Mouse (Mus musculus) adrenal gland, adult 18-20 months (tissue): ENCODE results near the gene Commd4. TPM values are rescaled to one million over a fixed set of nuclear protein-coding genes. Genes with fewer than 3 reads are reported as not detected.
A peak's percentile ranks its signal among the peaks of the same experiment; 100 is the strongest.
"Not testable (repeated sequence)": the region's sequence is repeated elsewhere in the genome, so short reads cannot be mapped to it uniquely, and the experiment has no call there.

ENCODE experiments used
- DNase-seq, 2 experiments: peaks; one replicate each; pipeline ENCODE4 v3.0.0; 2021 to 2022; ENCODE audit warnings: low spot score in 2 of 2
- long read RNA-seq, 2 experiments: library from polyadenylated mRNA; stranded (forward); transcript quantifications; one replicate each; pipeline ENCODE4 v2.0.0; 2021
- total RNA-seq, 2 experiments: library from RNA; stranded (reverse); gene quantifications; 1 replicate in 1 of 2; 2 replicates in 1 of 2; pipeline ENCODE4 v1.2.3; 2021

Gene Commd4
- 10 to 100 TPM; 52.3 to 57.6 TPM for total RNA-seq
- long read RNA-seq, experiment 1, transcript Commd4-201 (8 exons, 858 nt) = major isoform, 21 of 37 reads
- long read RNA-seq, experiment 1, partial matches to known transcripts = 4 of 37 reads
- long read RNA-seq, experiment 1, other reads (novel, unspliced or antisense) = 7 of 37 reads
- long read RNA-seq, experiment 2, transcript Commd4-204 (7 exons, 1,941 nt) = minor isoform, 8 of 98 reads
- long read RNA-seq, experiment 2, transcript Commd4-201 (8 exons, 858 nt) = major isoform, 68 of 98 reads
- long read RNA-seq, experiment 2, partial matches to known transcripts = 5 of 98 reads
- long read RNA-seq, experiment 2, other reads (novel, unspliced or antisense) = 14 of 98 reads

DNA sequence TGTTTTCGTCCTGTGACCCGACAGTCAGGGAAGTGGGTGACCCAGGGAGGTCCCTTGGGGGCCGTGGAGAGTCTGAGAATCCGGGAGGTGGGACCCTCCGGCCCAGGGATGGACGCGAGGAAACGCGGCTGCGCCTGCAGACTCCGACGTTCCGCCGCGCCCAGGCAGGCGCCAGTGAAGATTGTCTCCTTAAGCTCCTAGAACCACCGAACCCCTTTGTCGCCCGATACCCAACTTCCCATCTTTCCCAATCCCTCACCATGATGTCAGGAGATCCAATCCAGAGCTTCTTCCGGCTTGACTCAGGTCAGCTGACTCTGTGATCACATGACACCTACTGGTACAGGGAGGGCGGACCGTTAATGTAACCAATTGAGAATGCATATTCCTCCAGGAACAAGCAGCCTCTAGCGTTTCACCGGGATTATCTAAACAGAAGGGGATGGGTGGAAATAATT, at the start of gene Commd4:
Gene Commd4, minus strand, starts transcription at position 319 of the 458 bp plus-strand sequence.
- peak; percentile 78 to 79 for DNase-seq

DNA sequence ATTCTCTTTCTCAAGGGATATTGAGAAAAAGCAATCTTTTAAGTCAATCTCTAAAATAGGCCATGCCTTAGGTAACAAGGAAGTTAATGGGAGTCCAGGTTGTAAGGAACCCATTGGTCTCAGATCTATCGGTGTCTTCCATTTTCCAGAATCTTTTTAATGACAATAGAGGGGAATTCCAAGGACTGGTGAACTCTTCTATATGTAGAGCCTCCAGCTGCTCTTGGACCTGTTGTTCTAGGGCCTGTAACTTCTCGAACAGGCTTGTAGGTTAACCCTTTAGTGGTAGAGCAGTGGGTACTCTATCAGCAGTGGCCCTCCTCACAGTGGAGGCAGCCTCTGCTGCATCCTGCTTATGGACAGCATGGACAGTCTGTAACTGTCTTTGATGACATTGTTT, 48.8 kb upstream of the Commd4 start:
- no peak for DNase-seq

DNA sequence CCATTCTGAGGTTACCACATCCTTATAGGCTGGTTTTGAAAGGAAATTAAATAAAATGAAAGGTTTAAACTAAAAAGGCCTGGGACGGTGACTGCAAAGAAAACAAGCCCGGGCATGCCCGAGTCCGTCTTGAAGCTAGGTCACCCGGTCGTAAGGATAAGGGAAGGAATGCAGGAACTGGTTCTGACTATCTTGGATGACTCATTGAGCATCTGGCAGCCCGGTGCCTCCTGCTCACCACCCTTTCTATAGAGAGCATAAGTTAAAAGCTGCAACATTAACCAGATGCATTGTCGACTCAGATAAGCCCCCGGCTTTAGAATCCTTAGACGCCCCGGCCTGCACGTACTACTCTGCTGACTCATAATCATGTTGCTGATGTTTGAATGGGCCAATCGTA, 45.4 kb upstream of the Commd4 start:
- DNase-seq = not testable (repeated sequence)

DNA sequence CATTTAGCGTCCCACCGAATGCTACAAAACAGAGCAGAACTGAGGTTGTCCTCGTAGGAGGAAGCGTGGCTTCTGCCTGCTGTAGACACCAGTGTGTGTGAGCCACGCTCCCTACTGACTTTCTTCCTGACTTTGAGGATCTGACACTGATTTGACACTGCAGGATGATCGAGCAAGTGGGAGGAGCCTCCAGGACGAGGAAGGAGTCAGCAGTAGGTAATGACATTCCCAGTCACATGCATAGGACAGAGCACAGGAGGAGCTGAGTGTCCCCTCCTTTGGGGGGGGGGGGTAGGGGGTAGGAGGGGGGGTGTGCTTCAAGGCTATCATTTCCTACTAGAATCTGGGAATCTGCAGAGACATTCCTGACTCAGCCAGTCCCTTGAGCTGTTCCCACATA, 44.9 kb upstream of the Commd4 start:
- no peak for DNase-seq

DNA sequence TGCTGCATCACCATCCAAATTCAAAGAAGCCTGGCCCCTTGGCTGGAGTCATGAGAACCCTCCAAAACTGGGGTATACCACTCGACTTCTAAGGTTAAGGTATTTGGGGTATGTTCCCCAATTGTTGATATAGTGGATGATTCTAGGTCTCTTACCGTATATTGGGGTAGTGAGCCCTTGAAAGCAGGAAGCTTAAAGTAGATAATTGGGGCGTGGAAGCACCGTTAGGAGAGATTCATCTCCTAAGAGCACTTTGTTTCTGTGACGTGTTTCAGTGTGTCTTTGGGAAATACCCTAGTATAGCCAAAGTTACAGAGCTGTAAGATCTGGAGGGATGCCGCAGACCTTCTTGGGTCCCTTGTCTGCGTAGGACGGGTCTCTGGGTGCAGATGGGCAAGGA, 39.3 kb upstream of the Commd4 start:
- DNase-seq = no peak

DNA sequence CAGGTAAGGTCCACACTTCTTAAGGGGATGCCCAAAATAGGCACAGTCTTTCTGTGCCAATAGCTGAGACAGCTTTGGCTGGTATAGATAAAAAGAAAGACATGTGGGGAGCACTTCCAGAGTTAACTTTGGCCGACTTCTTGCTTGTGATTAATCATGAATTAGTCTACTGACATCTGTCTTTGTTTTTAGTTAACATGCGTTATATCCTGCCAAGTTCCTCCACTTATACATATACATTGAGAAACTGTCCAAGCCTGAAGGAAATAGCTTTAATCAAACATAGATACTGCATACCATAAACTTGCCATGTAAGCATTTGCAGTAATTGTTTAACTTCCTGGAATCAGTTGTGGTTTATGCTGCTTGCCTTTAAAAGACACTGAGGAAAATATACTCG, 38.6 kb upstream of the Commd4 start:
- DNase-seq = no peak

DNA sequence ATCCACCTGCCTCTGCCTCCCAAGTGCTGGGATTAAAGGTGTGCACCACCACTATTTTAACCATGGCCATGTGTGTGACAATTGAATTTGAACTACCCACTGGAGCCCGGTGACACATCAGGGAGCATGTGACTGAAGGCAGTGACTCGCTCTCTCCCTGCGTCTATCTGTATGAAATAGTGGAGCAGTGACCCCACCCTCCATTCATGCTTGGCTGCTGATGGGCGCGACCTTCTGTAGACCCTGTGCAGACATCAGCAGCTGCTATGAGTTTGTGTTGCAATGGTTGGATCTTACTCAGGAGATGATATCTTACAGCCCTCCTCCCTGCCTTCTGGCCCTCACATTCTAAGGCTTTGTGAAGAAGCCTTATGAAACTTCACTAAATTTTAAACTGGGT, 10.3 kb upstream of the Commd4 start:
- DNase-seq = no peak

DNA sequence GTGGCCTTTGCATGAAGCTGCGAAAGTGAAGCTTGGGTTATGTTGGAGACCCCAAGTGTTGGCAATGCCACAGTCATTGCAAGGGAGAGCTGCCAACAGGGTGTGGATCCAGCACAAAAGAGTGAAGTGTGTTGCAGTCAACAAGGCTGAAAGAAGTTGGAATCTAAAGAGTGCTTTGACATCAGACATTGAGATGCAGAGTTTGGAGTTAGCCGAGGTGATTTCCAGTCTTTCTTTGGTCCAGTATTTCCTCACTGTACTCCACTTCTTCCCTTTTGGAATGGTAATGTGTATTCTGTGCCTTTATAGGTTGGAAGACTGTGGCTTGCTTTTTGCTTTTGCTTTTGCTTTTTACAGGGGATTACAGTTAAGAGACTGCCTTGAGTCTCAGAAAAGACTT, 8.0 kb upstream of the Commd4 start:
- no peak for DNase-seq

DNA sequence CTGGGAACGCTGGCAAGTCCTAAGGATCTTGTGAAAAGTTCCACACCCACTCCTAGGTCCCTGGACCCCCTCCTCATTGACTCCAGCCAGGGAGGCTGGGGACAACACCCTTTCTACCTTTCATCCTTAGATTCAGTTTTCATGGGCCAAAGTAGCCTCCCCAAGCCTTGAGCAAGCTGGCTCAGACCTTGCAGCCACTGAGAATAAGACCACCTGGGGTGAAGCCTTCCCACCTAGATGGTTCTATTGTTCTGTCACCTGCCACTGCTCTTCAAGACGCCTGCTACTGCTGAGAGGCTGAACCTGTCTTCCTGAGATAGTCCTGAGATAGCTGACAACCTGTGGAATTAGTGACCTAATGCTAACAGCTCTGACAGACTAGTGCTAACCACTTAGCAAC, 5.0 kb upstream of the Commd4 start:
- DNase-seq = no peak

DNA sequence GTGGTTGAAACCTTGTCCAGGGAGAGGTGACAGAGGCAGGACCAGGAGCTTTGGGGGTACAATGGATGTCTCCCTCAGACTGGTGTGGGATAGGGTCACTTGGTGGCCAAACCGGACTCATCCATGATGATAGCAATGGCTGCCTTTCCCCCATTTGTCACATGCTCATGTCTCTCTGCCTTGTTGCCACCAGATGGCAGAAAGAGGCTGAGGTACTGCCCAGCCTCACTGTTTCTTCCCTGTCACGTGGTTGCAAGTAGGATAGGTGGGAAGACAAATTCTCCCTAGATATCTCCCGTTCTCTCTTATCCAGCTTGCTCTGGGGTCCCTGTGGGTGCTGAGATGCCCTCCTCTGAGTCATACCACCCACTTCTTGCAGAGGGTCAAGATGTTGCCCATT, 4.4 kb upstream of the Commd4 start:
- DNase-seq = no peak

DNA sequence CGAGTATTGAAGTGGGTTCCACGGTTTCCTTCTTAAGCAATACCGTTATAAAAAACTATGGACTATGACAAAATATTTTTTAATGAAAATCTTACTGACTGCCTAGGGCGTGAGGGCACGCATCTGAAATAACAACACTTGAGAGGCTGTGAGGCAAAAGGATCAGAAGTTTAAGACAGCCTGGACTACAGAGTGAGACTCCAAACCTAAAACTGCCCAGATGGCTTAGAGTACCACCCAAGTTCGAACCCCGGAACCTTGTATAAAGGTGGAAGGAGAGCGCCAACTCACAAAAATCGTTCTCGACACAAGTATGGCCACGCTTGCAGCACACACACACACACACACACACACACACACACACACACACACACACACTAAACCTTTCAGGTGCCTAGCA, 375 bp upstream of the Commd4 start:
- no peak for DNase-seq

DNA sequence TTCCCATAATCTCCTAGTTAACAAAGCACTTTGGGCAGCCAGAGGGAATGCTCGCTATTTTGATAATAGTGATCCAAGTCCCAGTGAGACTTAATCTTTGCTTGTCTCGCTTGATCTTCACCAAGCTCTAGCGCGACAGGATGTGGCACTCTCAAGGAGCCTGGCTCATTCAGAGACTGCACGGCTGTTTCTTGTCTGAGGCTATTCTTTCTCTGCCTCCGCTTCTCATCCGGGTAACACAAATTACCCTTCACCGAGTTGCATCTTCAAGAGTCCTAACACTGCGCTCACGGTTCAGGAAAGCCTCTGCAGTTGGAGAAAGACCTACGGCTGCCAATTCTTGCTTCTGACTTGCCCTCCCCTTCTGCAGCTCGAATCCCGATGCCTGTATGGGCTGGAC, 632 bp downstream of the Commd4 start:
- DNase-seq = no peak

DNA sequence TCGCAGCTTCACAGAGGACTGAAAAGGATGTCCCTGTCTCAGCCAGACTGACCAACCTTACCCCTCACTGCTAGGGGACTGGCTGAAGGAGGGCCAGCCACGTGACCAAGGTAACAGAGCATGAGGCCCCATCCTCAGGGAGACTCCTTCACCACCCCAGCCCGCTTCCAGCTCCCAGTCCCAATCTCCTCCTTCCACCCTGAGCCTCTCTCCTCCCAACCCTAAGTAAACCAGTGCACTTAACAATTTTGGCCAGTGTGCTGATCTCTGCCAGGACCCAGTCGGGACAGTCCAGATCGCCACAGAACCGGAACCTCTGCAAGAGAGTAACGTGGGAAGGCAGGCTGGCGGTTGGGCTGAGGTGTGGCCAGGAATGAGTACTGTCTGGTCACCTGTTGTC, 1.3 kb downstream of the Commd4 start:
- no peak for DNase-seq

DNA sequence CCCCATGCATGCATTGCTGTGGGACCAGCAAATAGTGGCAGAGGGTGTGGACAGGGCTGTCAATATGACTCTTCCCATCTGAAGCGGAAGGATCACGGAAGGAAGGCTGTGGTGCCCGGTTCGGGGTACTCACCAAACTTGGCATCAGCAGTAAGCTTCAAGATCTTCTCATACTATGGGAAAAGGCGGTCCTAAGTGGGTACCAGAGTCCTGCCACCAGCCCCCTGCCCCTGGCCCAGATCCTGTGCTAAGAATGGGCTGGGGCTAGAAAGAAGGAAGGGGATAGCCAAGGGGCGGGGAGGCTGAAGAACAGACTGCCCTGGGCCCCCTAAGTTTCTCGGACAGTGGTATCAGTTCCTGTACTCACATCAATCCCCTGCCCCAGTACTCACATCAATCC, 1.7 kb downstream of the Commd4 start:
- no peak for DNase-seq

DNA sequence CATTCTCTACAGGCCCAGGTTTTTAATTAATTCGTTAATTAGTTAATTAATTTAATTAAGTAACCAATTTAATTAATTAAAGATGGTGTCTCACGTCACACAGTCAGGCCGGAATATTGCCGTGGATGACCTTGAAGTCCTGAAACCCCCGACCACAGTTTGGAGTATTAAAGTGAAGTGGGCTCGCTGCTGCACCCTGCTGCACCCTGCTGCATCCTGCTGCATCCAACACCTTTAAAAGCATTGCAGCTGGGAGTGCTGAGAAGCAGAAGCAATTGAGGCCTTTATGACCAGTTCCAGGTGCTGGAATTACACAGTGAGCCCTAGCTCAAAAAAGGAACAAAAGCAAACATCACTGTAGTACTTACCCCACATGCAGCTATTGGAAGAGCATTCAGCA, 5.8 kb downstream of the Commd4 start:
- no peak for DNase-seq

DNA sequence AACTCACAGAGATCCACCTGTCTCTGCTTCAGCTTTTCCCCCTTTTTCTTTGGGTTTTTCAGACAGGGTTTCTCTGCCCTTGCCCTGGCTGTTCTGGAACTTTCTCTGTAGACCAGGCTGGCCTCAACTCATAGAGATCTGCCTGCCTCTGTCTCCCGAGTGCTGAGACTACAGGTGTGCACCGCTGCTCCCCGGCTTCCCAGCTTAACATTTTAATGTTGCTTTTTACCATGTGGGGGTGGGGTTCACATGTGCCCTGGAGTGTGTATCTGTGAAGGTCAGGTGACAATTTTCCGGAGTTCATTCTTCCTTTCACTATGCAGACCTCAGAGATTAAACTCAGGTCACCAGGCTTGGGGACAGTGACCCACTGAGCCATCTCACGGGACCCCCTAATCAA, 7.9 kb downstream of the Commd4 start:
- DNase-seq = no peak

DNA sequence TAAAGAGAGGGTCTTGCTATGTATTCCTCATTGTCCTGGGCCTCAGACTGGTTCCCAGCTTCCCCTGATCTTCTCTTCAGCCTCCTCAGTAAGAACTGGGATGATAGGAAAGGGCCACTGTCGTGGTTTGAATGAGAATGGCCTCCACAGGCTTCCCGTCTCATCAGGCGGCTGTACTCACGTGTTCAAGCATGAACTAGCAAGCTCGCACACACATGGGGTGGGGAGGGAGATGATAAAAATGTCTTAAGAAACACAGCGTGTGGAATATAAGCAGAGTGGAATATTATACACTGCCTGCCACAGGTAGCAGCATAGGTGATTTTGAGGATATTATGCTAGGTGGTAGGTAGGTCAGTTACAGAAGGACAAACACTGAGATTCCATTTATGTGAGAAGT, 9.1 kb downstream of the Commd4 start:
- no peak for DNase-seq

DNA sequence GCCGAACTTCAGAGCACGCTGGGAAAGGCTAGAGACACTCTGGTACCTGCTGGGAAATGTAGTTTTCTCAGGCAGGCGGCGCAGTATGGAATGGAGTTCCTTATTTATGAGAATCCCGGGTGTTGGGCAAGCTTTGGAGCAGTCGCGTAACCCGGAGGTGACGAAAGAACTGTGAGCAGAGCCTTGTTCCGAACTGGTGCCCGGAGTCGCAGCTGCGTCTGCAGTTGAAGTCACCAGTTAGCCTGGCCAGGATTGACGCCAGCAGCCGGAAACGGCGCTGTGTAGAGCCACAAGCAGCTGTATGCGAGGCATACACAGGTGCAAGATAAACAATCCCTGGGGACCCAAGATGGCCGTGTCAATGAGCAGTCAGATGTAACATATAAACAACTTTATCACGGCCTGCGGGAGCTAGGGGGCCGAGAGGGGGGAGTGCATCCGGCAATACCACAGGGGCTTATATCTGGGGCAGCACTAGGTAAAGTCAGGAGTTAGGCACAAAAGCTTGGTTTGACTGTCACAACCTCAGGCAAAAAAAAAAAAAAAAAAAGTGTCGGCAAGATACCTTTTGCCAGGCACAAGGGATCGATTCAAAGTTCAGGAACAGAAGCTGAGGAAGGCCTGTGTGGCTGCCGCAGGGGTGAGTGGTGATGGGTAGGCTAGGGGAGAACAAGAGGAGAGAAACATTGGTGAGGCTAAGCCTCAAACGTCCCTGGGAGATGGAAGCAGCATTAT, 9.8 kb downstream of the Commd4 start, which contains the start of gene Neil1:
Gene Neil1, minus strand, starts transcription at position 162 of the 735 bp plus-strand sequence.
- peak; percentile 71 to 77 for DNase-seq

DNA sequence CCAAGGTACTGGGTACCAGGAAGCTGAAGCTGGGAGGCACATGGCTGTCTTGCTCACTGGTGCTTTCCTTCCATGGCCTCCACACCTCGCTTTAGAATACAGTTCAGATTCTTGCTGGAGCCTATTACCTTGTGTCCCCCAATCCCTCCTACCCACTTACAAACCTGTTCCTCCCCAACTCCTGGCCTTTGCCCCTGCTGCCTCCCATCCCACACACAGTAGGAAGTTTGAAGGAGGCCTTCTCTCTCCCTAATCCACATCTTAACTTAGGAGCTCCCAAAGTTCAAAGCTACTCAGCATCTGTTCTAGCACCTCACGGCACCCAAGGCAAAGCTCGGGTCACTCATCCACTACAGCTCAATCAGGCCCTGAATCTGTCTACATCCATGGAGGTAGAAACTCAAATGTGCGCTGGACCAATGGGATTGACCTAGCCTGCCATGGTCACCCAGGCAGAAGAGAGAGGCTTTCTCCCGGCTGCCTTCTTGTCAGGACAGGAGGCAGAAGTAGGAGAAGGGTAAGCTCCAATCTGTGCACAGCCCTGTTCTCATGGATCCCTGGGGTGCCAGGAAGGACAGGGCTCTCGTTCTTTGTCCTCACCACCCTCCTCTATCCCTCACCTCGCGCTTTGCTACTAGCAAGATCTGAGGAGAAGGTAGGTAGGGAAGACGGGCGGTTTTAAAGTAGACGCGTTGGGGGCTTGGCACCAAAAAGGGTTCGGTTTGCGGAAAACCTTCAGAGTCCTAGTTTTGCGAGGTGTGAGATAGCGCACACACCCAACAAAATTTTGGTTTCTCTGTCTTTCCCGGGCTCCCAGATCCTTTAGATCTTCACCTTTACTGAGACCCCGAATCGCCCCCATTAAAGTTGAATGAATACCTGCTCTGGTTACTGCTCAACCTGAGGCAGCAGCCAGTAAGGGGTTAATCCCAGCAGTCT, 10.7 kb downstream of the Commd4 start:
- no peak for DNase-seq

DNA sequence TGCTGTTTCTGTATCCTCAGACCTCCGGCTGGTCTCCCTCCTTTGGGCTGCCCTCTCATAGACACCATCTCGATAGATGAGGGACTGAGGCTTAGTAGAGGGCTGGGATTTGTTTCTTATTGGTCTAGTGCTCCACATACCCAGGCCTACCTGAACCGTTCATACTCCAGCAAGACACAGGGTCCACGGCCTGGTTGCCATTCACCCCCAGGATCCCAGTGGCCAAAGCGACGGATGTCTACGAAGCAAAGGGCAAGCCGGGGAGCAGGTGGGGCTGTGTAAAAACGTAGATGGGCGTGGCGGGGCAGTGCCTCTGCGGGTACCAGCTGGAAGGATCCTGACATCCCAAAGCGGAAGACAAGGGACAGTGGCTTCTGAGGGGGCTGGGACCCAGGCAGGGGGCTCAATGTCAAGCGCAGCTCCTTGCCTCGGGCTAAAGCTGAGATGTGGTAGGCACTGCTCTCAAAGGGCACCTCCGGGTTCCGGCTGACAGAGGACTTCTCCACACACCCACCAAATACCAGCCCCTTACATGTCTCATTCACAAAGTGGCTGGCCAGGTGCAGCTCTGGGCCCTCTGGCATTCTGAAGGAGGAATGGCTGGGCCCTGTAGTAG, 11.6 kb downstream of the Commd4 start:
- no peak for DNase-seq

DNA sequence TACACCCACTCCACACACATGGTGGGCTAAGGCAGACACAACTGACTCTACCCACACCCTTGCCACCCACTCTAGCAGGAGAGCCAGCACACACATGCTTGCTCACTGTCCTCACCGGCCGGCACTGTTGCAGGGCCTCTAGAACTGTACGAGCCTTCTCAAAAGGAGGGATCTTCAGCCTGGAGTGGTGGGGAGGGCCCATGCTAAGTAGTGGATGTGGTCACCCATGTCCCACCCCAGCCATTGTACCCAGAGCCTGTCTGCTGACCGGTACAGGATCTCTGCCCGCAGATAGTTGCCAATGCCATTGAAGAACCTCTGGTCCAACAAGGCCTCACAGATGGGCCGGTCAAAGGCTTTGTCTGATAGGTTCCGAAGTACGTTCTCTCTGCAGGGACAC, 13.3 kb downstream of the Commd4 start:
- DNase-seq = no peak
